Comparison of ENCODE assay signal across 25 mouse cellular contexts in genomic region chr6:85377876-85378275, GRCm38 (mm10). TPM values are rescaled to one million over a fixed set of nuclear protein-coding genes. Genes with fewer than 3 reads are reported as not detected.
DNase-seq lines count a peak whose midpoint lies in the region; ATAC-seq lines count a peak whose summit lies in the region.
"Had no signal": no experiment of that assay in that cellular context is flagged by ENCODE, and none has a peak within 500 bp of the region (broad histone marks: within the 10 kb centered on the region; RNA-seq: fewer than 3 reads in every experiment).

No protein-coding gene starts in this region.

- H3K4me1 ChIP-seq in kidney, embryonic 15.5 days, result peaks cover 50% of the 10 kb centered on the region
- H3K4me1 ChIP-seq in midbrain, embryonic 11.5 days (ENCODE audit: control insufficient read depth, insufficient read depth, low read length), result peaks cover 12% of the 10 kb centered on the region
- peaks cover 21% of the 10 kb centered on the region for H3K4me1 ChIP-seq in midbrain, embryonic 13.5 days (replicated peaks)
- H3K4me1 ChIP-seq in forebrain, embryonic 15.5 days, result peaks cover 13% of the 10 kb centered on the region

- H3K9ac ChIP-seq in kidney, embryonic 15.5 days, result no peak overlapping the region
- H3K9ac ChIP-seq in midbrain, embryonic 11.5 days (ENCODE audit: low read length), result no peak overlapping the region
- H3K9ac ChIP-seq in midbrain, embryonic 13.5 days (replicated peaks), result no peak overlapping the region
- H3K9ac ChIP-seq in forebrain, embryonic 15.5 days (replicated peaks), result no peak overlapping the region
- H3K9ac ChIP-seq: embryonic facial prominence, embryonic 12.5 days; hindbrain, embryonic 13.5 days had no signal

- no peak for ATAC-seq in kidney, embryonic 15.5 days (replicated peaks; ENCODE audit: low FRiP score)
- ATAC-seq in midbrain, embryonic 11.5 days (ENCODE audit: low FRiP score), result no peak
- ATAC-seq in midbrain, embryonic 13.5 days, result no peak
- no peak for ATAC-seq in forebrain, embryonic 15.5 days (replicated peaks)
- ATAC-seq: CD4-positive, CD25-positive, alpha-beta regulatory T cell, adult 4 months; forebrain, embryonic 16.5 days; Patski had no signal

- H3K36me3 ChIP-seq in kidney, embryonic 15.5 days, result no peaks in the 10 kb centered on the region
- no peaks in the 10 kb centered on the region for H3K36me3 ChIP-seq in midbrain, embryonic 11.5 days (ENCODE audit: control insufficient read depth, insufficient read depth, low read length)
- no peaks in the 10 kb centered on the region for H3K36me3 ChIP-seq in midbrain, embryonic 13.5 days
- H3K36me3 ChIP-seq in forebrain, embryonic 15.5 days, result no peaks in the 10 kb centered on the region
- H3K36me3 ChIP-seq: embryonic facial prominence, embryonic 12.5 days; heart, embryonic 10.5 days; hindbrain, embryonic 13.5 days had no signal

- 33% methylated on average over 5 of the region's 5 CpGs for WGBS in kidney, embryonic 15.5 days
- 67% methylated on average over 5 of the region's 5 CpGs for WGBS in midbrain, embryonic 11.5 days
- WGBS in midbrain, embryonic 13.5 days, result 60% methylated on average over 5 of the region's 5 CpGs
- 61% methylated on average over 5 of the region's 5 CpGs for WGBS in forebrain, embryonic 15.5 days

- H3K27me3 ChIP-seq in kidney, embryonic 15.5 days, result no peaks in the 10 kb centered on the region
- H3K27me3 ChIP-seq in midbrain, embryonic 11.5 days (ENCODE audit: control insufficient read depth, insufficient read depth, low read length), result no peaks in the 10 kb centered on the region; the same call in 1 of the 2 replicates
- peaks cover 2% of the 10 kb centered on the region; the same call in 1 of the 2 replicates for H3K27me3 ChIP-seq in midbrain, embryonic 13.5 days
- no peaks in the 10 kb centered on the region for H3K27me3 ChIP-seq in forebrain, embryonic 15.5 days
- H3K27me3 ChIP-seq: embryonic facial prominence, embryonic 12.5 days; Patski had no signal

- DNase-seq in cerebellum, adult 9-10 months, result peak; percentile 20
- no peak for DNase-seq in cerebellum, postnatal 14 days
- no peak for DNase-seq in kidney, postnatal 14 days
- DNase-seq in midbrain, embryonic 11.5 days (ENCODE audit: low spot score, missing footprints), result peak; percentile 49
- DNase-seq: adrenal gland, adult 8-10 months; adrenal gland, postnatal 36 days; B cell, adult 2 months; cerebellum, adult 2 months; cerebellum, postnatal 25 days; gastrocnemius, postnatal 10 days; heart, adult 18-20 months; heart, postnatal 14 days had no signal

- no peak overlapping the region for H3K4me3 ChIP-seq in kidney, embryonic 15.5 days (replicated peaks)
- no peak overlapping the region for H3K4me3 ChIP-seq in midbrain, embryonic 11.5 days (ENCODE audit: low read depth, low read length)
- H3K4me3 ChIP-seq in midbrain, embryonic 13.5 days (replicated peaks), result no peak overlapping the region
- no peak overlapping the region for H3K4me3 ChIP-seq in forebrain, embryonic 15.5 days
- H3K4me3 ChIP-seq: embryonic facial prominence, embryonic 12.5 days; heart, embryonic 10.5 days; hindbrain, embryonic 13.5 days had no signal

- peak overlapping the region; percentile 75 for H3K27ac ChIP-seq in kidney, embryonic 15.5 days
- no peak overlapping the region for H3K27ac ChIP-seq in midbrain, embryonic 11.5 days (ENCODE audit: low read depth, low read length)
- no peak overlapping the region for H3K27ac ChIP-seq in midbrain, embryonic 13.5 days
- H3K27ac ChIP-seq in forebrain, embryonic 15.5 days (replicated peaks), result no peak overlapping the region
- H3K27ac ChIP-seq: embryonic facial prominence, embryonic 12.5 days; heart, embryonic 10.5 days; hindbrain, embryonic 13.5 days had no signal

- no peaks in the 10 kb centered on the region for H3K9me3 ChIP-seq in kidney, embryonic 15.5 days (replicated peaks)
- H3K9me3 ChIP-seq in midbrain, embryonic 11.5 days (ENCODE audit: control insufficient read depth, low read length), result no peaks in the 10 kb centered on the region
- no peaks in the 10 kb centered on the region for H3K9me3 ChIP-seq in midbrain, embryonic 13.5 days
- H3K9me3 ChIP-seq in forebrain, embryonic 15.5 days, result no peaks in the 10 kb centered on the region
- H3K9me3 ChIP-seq: embryonic facial prominence, embryonic 12.5 days; heart, embryonic 10.5 days; hindbrain, embryonic 13.5 days had no signal

- no peak overlapping the region for H3K4me2 ChIP-seq in kidney, embryonic 15.5 days
- H3K4me2 ChIP-seq in midbrain, embryonic 11.5 days, result no peak overlapping the region
- no peak overlapping the region for H3K4me2 ChIP-seq in midbrain, embryonic 13.5 days (replicated peaks)
- H3K4me2 ChIP-seq in forebrain, embryonic 15.5 days (replicated peaks), result no peak overlapping the region
- H3K4me2 ChIP-seq: embryonic facial prominence, embryonic 12.5 days; hindbrain, embryonic 13.5 days had no signal

RNA-seq across cellular contexts. Expression of gene Rab11fip5, which starts 3.4 kb away (rescaled TPM):
- polyA plus RNA-seq in kidney, embryonic 15.5 days (2015; fragmentation: Nextera tagmentation; extraction: Ambion mirVana), result 12.1 and 13.8 TPM in 2 replicates
- polyA plus RNA-seq in midbrain, embryonic 11.5 days (2014; fragmentation: Nextera tagmentation; extraction: Ambion mirVana), result 4.2 and 4.7 TPM in 2 replicates
- polyA plus RNA-seq in midbrain, embryonic 13.5 days (2015; fragmentation: Nextera tagmentation; extraction: Ambion mirVana), result 12.2 and 12.4 TPM in 2 replicates
- polyA plus RNA-seq in forebrain, embryonic 15.5 days (2015; fragmentation: Nextera tagmentation; extraction: Ambion mirVana), result 15.1 and 15.2 TPM in 2 replicates

RNA-seq across cellular contexts. Expression of gene Sfxn5, which starts 44.7 kb away (rescaled TPM):
- polyA plus RNA-seq in kidney, embryonic 15.5 days (2015; fragmentation: Nextera tagmentation; extraction: Ambion mirVana), result 12.4 and 12.9 TPM in 2 replicates
- 5.7 and 6.2 TPM in 2 replicates for polyA plus RNA-seq in midbrain, embryonic 11.5 days (2014; fragmentation: Nextera tagmentation; extraction: Ambion mirVana)
- 12.6 and 13.4 TPM in 2 replicates for polyA plus RNA-seq in midbrain, embryonic 13.5 days (2015; fragmentation: Nextera tagmentation; extraction: Ambion mirVana)
- 24.2 and 25.3 TPM in 2 replicates for polyA plus RNA-seq in forebrain, embryonic 15.5 days (2015; fragmentation: Nextera tagmentation; extraction: Ambion mirVana)

RNA-seq across cellular contexts. Expression of gene Noto, which starts 45.8 kb away (rescaled TPM):
- not detected in 2 replicates for polyA plus RNA-seq in kidney, embryonic 15.5 days (2015; fragmentation: Nextera tagmentation; extraction: Ambion mirVana)
- polyA plus RNA-seq in midbrain, embryonic 11.5 days (2014; fragmentation: Nextera tagmentation; extraction: Ambion mirVana), result not detected in 2 replicates
- polyA plus RNA-seq in midbrain, embryonic 13.5 days (2015; fragmentation: Nextera tagmentation; extraction: Ambion mirVana), result not detected in 2 replicates
- polyA plus RNA-seq in forebrain, embryonic 15.5 days (2015; fragmentation: Nextera tagmentation; extraction: Ambion mirVana), result not detected in 2 replicates
- polyA plus RNA-seq: CD4-positive, CD25-positive, alpha-beta regulatory T cell, adult 4 months; cerebellum, adult 2 months; cortical plate, adult 2 months; embryonic facial prominence, embryonic 12.5 days; forebrain, embryonic 11.5 days; forebrain, embryonic 16.5 days; frontal cortex, adult 2 months; heart, embryonic 10.5 days; heart, embryonic 14.5 days; hindbrain, embryonic 13.5 days; Patski had no signal

RNA-seq across cellular contexts. Expression of gene Smyd5, which starts 53.9 kb away (rescaled TPM):
- 69.3 and 75.1 TPM in 2 replicates for polyA plus RNA-seq in kidney, embryonic 15.5 days (2015; fragmentation: Nextera tagmentation; extraction: Ambion mirVana)
- polyA plus RNA-seq in midbrain, embryonic 11.5 days (2014; fragmentation: Nextera tagmentation; extraction: Ambion mirVana), result 52.1 and 52.6 TPM in 2 replicates
- 51.2 and 51.5 TPM in 2 replicates for polyA plus RNA-seq in midbrain, embryonic 13.5 days (2015; fragmentation: Nextera tagmentation; extraction: Ambion mirVana)
- polyA plus RNA-seq in forebrain, embryonic 15.5 days (2015; fragmentation: Nextera tagmentation; extraction: Ambion mirVana), result 54.2 and 56.8 TPM in 2 replicates

Comparison
In these comparisons a context has a peak if more than half of its experiments do, and no peak if none do; other contexts are left out.
1. DNase-seq: peak in cerebellum, adult 9-10 months (single experiment) and midbrain, embryonic 11.5 days (single experiment); none in cerebellum, postnatal 14 days (0 of 2) and kidney, postnatal 14 days (single experiment).